Mouse (Mus musculus) ES-Bruce4 (cell line): ENCODE measurements around the gene Abca7.

Source experiments
- CTCF ChIP-seq: IDR thresholded peaks from one replicate; pipeline ENCODE4 v1.8.1; 2011; ENCODE audit warnings: low read depth, low read length
- EP300 ChIP-seq: IDR thresholded peaks from 2 replicates; pipeline ENCODE4 v1.6.1; 2011; ENCODE audit warnings: low read depth, low read length; ENCODE audit not compliant: insufficient read depth
- POLR2A ChIP-seq: IDR thresholded peaks from one replicate; pipeline ENCODE4 v1.8.1; 2011; ENCODE audit warnings: low read length; ENCODE audit not compliant: insufficient read depth

- TF ChIP-seq CTCF (no peak), POLR2A (no peak), EP300 (no peak)
Observed at GRCm38 (mm10) chr10:79947502-79947901, 48.8 kb upstream of the Abca7 start.
